Mouse (Mus musculus): ENCODE results near the gene Shank2. TPM values are rescaled to one million over a fixed set of nuclear protein-coding genes. Genes with fewer than 3 reads are reported as not detected.
A peak's percentile ranks its signal among the peaks of the same experiment; 100 is the strongest.

Gene Shank2
- total and polyA plus RNA-seq, 2 experiments from 2014 or later = 9.3 to 32.6 TPM

DNA sequence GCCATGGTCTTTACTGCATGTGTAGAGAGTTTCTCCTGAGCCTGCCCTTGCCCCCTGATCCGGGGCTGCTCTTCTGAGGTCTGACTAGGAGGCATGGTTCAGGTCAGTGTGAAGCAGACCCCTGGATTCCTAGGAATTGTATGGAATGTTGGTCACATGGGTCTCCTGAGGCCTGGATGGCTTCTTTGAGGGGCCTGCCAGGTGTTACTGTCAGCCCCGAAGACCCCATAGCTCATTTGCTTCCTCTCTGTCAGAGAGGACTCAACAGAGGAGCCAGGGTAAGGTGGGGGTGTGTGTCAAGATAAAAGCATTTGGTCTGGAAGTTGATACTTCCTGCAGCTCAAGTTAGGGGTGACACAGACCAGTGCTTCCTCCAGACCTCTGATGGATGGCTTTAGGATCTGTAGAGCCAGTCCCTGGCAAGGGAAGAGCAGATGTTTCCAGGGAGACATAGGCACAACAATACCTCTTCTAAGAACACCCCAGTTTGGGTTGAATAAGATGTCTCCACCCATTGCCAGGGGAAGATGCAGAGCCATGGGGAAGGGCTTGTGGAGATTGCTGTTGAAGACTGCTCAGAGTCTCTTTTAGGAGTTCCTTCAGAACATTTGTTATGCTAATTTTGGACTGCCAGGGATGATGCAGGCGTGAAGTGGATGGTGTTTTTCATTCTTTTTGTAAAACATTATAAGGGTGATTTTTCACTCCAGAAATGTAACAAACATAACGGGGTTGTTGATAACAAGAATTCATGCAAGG, 100.7 kb downstream of the Shank2 start:
- whole genome bisulfite sequencing = 68% methylated on average over 4 of the region's 4 CpGs
- no peak overlapping the region for H3K4me3 ChIP-seq (ENCODE audit: low read depth, low read length)
- ATAC-seq (ENCODE audit: low FRiP score) (no peak), DNase-seq (ENCODE audit: low spot score) (no peak)
- no peaks in the 10 kb centered on the region for H3K27me3 ChIP-seq (ENCODE audit: insufficient read depth, low read length)
- no peak for TF ChIP-seq CTCF (IDR thresholded peaks at IDR 0.05)
- H3K4me1 ChIP-seq (ENCODE audit: insufficient read depth, low read length) = 0 out of 2 replicates have a peak, but pooled peaks cover 2% of the 10 kb centered on the region
- H3K36me3 ChIP-seq (ENCODE audit: insufficient read depth, low read length) = no peaks in the 10 kb centered on the region
- H3K4me2 ChIP-seq (ENCODE audit: low read depth, low read length, poor library complexity, severe bottlenecking) = no peak overlapping the region
- no peak overlapping the region for H3K27ac ChIP-seq (ENCODE audit: low read depth, low read length)
- H3K9me3 ChIP-seq (ENCODE audit: low read length) = no peaks in the 10 kb centered on the region
- no peak overlapping the region for H3K9ac ChIP-seq (replicated peaks; ENCODE audit: low read length, poor library complexity, severe bottlenecking)

DNA sequence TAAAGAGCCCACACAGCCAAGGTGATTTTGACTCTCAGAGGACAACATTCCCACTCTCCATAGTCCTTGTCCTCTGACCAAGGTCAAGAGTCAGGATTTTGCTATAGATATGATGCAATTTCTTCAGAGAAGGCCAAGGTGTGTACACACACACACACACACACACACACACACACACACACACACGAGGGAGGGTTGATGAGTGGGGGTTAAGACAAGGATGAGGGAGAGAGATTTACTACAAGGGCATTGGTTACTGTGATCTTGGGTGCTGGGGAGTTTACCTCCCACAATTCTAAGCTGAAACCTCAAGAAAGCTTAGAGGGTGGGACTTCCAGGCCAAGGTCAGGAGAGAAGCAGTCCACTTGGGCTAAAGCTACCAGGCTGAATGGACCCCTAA, 104.2 kb downstream of the Shank2 start:
- Histone ChIP-seq H3K9me3 (ENCODE audit: low read length) (no peaks in the 10 kb centered on the region), H3K4me1 (ENCODE audit: insufficient read depth, low read length) (peaks cover 10% of the 10 kb centered on the region; the same call in 1 of the 2 replicates), H3K4me3 (ENCODE audit: low read depth, low read length) (no peak overlapping the region), H3K4me2 (ENCODE audit: low read depth, low read length, poor library complexity, severe bottlenecking) (no peak overlapping the region), H3K27ac (ENCODE audit: low read depth, low read length) (no peak overlapping the region), H3K9ac (replicated peaks; ENCODE audit: low read length, poor library complexity, severe bottlenecking) (no peak overlapping the region), H3K36me3 (ENCODE audit: insufficient read depth, low read length) (no peaks in the 10 kb centered on the region), H3K27me3 (ENCODE audit: insufficient read depth, low read length) (no peaks in the 10 kb centered on the region)
- no peak for ATAC-seq (ENCODE audit: low FRiP score)
- no peak for TF ChIP-seq CTCF (IDR thresholded peaks at IDR 0.05)
- 18% methylated on average over 1 of the region's 1 CpGs for WGBS
- no peak for DNase-seq (ENCODE audit: low spot score)

DNA sequence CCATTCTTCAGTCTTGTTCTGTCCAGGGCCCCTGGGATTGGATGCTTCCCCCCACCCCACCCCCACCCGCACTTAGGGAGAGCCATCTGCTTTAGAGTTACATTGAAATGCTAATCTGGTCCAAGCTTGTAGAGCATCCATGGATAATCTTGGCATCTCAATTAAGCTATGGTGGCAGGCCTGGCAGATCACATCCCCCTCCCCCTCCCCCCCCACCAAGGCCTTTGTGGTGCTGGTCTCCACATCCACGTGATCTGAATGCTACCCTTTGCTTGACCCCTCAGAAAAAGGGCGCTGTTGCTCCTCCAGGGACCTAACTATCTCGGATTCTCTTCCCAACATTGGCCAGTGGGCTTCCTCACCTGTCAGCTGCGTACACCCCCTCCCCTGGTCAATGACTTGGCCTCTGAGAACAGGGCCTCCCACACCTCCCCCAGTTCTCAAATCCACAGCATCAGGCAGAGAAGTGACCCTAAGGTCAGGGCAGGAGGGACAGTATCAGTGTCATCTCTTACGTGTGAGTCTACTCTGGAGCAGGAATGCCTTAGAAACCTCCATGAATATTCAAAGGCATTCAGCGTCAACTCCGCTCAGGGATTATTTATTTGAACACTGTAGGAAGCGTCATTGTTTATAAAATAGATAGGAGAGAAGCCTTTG, 104.8 kb downstream of the Shank2 start:
- WGBS = 16% methylated on average over 9 of the region's 9 CpGs
- Histone ChIP-seq H3K27me3 (ENCODE audit: insufficient read depth, low read length) (no peaks in the 10 kb centered on the region), H3K4me2 (ENCODE audit: low read depth, low read length, poor library complexity, severe bottlenecking) (no peak overlapping the region), H3K27ac (ENCODE audit: low read depth, low read length) (no peak overlapping the region), H3K4me1 (ENCODE audit: insufficient read depth, low read length) (peaks cover 10% of the 10 kb centered on the region; the same call in 1 of the 2 replicates), H3K9ac (replicated peaks; ENCODE audit: low read length, poor library complexity, severe bottlenecking) (no peak overlapping the region), H3K4me3 (ENCODE audit: low read depth, low read length) (no peak overlapping the region), H3K36me3 (ENCODE audit: insufficient read depth, low read length) (no peaks in the 10 kb centered on the region), H3K9me3 (ENCODE audit: low read length) (no peaks in the 10 kb centered on the region)
- DNase-seq (ENCODE audit: low spot score) (no peak), ATAC-seq (ENCODE audit: low FRiP score) (0 out of 2 replicates have a peak, but pooled peaks have one; percentile 20)
- no peak for TF ChIP-seq CTCF (IDR thresholded peaks at IDR 0.05)

DNA sequence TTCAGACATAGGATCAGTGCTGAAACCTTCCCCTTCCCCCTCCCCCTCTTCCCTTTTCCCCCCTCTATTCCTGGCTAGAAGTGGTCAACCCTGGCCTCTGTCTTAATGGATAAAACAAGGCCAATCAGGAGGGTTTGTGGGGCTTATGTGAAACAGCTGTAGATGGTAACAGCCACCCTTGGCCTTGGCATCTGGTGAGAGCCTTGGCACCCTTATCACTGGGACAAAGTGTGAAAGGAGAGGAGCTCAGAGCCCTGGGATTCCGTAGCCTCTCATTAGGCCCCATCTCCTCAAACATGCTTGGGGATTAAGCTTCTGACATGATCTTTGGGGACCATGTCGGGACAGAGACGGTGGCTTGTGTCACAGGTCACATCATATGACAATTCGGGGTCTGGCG, 106.4 kb downstream of the Shank2 start:
- DNase-seq (ENCODE audit: low spot score) (no peak), ATAC-seq (ENCODE audit: low FRiP score) (no peak)
- Histone ChIP-seq H3K36me3 (ENCODE audit: insufficient read depth, low read length) (no peaks in the 10 kb centered on the region), H3K27ac (ENCODE audit: low read depth, low read length) (no peak overlapping the region), H3K27me3 (ENCODE audit: insufficient read depth, low read length) (no peaks in the 10 kb centered on the region), H3K4me2 (ENCODE audit: low read depth, low read length, poor library complexity, severe bottlenecking) (no peak overlapping the region), H3K9ac (replicated peaks; ENCODE audit: low read length, poor library complexity, severe bottlenecking) (no peak overlapping the region), H3K4me3 (ENCODE audit: low read depth, low read length) (no peak overlapping the region), H3K9me3 (ENCODE audit: low read length) (no peaks in the 10 kb centered on the region), H3K4me1 (ENCODE audit: insufficient read depth, low read length) (peaks cover 10% of the 10 kb centered on the region; the same call in 1 of the 2 replicates)
- 69% methylated on average over 5 of the region's 5 CpGs for WGBS
- no peak for TF ChIP-seq CTCF (IDR thresholded peaks at IDR 0.05)

DNA sequence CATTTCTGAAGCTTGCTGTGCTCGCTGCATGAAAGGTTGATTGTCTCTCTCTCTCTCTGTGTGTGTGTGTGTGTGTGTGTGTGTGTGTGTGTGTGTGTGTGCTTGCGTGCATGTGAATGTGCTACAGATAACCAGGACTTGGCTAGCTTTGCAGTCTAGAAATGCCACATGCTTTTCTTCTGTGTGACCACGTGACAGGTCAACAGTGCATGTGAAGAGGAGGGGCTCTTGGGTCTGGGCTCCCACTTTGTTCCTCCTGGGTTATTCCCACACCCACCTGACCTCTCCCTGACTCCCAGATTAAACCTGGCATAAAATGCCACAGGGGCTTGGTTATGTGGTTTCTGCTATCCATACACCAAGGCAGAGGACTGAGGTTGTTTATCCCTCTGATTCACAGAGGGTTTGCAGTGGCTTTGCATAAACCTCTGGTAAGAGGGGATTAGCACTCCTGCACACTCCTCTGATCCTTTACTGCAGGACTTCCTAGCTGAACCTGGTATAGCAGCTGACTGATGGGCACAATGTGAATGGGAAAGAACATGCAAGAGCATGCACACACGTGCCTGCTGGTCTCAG, 109.4 kb downstream of the Shank2 start:
- 24% methylated on average over 4 of the region's 4 CpGs for WGBS
- DNase-seq (ENCODE audit: low spot score) (no peak), ATAC-seq (ENCODE audit: low FRiP score) (no peak)
- H3K27ac ChIP-seq (ENCODE audit: low read depth, low read length) = peak overlapping the region; percentile 26; the same call in 1 of the 2 replicates
- peaks cover 10% of the 10 kb centered on the region; the same call in 1 of the 2 replicates for H3K4me1 ChIP-seq (ENCODE audit: insufficient read depth, low read length)
- H3K9me3 ChIP-seq (ENCODE audit: low read length) = no peaks in the 10 kb centered on the region
- no peak overlapping the region for H3K4me3 ChIP-seq (ENCODE audit: low read depth, low read length)
- TF ChIP-seq CTCF (IDR thresholded peaks at IDR 0.05) = no peak
- H3K27me3 ChIP-seq (ENCODE audit: insufficient read depth, low read length) = no peaks in the 10 kb centered on the region
- no peak overlapping the region for H3K9ac ChIP-seq (replicated peaks; ENCODE audit: low read length, poor library complexity, severe bottlenecking)
- H3K36me3 ChIP-seq (ENCODE audit: insufficient read depth, low read length) = no peaks in the 10 kb centered on the region
- H3K4me2 ChIP-seq (ENCODE audit: low read depth, low read length, poor library complexity, severe bottlenecking) = no peak overlapping the region

DNA sequence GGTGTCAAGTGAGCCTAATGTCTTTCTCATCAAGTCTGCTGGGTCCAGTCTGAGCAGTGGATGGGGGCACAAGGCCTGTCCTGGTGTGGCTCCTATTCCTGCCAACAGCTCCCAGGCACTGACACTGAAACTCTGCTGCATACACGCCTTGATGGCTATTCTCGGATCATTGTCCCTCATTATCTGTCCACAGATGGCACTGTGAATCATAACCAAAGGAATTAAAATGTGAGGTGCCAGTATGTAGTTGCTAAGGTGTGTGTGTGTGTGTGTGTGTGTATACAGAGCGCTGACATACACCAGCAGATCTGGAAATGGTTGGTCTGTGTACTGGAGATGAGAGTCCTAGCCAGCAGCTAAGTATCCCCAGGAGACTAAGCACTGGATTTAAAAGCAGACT, 110.3 kb downstream of the Shank2 start:
- H3K27ac ChIP-seq (ENCODE audit: low read depth, low read length) = no peak overlapping the region; the same call in 1 of the 2 replicates

More for the DNA sequence above, 110.3 kb downstream of the Shank2 start:
- WGBS = 72% methylated on average over 3 of the region's 3 CpGs
- Histone ChIP-seq H3K36me3 (ENCODE audit: insufficient read depth, low read length) (no peaks in the 10 kb centered on the region), H3K9me3 (ENCODE audit: low read length) (no peaks in the 10 kb centered on the region), H3K27me3 (ENCODE audit: insufficient read depth, low read length) (no peaks in the 10 kb centered on the region), H3K9ac (replicated peaks; ENCODE audit: low read length, poor library complexity, severe bottlenecking) (no peak overlapping the region), H3K4me1 (ENCODE audit: insufficient read depth, low read length) (peaks cover 10% of the 10 kb centered on the region; the same call in 1 of the 2 replicates), H3K4me3 (ENCODE audit: low read depth, low read length) (no peak overlapping the region), H3K4me2 (ENCODE audit: low read depth, low read length, poor library complexity, severe bottlenecking) (no peak overlapping the region)
- no peak for TF ChIP-seq CTCF (IDR thresholded peaks at IDR 0.05)
- DNase-seq (ENCODE audit: low spot score) = peak; percentile 9
- ATAC-seq (ENCODE audit: low FRiP score) = no peak
